Mouse (Mus musculus) layer of hippocampus, adult 9-11 months (tissue): ENCODE measurements around the gene Gpatch3.
A peak's percentile ranks its signal among the peaks of the same experiment; 100 is the strongest.

Experiments used
- DNase-seq: peaks from one replicate; pipeline ENCODE4 v3.0.0; 2022

Gene Gpatch3

DNA sequence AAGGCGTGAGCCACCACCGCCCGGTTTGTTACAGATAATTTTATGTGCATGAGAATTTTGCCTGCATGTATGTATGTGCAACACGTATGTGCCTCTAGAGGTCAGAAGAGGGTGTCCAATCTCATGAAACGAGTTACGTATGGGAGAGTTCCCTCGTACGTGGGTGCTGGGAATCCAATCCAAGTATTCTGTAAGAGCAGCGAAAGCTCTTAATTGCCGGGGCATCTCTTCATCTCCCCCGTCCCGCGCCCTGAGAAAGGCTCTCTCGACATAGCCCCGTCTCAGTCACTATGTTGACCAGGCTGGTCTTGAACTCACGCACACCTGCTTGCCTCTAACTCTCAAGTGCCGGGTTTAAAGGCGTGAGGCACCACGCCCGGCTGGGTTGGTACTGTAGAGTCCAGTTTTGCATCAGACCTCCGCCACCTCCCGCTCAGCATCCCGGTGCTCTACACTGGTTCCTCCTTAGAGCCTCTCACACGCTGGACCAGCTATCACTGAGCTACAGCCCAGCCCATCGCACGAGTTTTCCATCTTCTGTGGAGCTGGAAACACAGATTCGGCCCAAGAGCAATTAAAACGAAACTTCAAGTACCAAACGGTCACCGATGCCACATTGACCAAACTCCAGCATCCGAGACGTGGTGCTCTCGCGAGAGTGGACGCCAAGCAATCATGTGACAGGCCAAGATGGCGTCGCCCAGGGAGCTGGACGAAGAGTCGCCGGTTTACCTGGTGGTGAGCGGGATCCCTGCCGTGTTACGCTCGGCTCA is at the start of gene Gpatch3:
Gpatch3 (plus strand) TSS at position 676 of the 773 bp plus-strand sequence.
- peak; percentile 90 for DNase-seq

DNA sequence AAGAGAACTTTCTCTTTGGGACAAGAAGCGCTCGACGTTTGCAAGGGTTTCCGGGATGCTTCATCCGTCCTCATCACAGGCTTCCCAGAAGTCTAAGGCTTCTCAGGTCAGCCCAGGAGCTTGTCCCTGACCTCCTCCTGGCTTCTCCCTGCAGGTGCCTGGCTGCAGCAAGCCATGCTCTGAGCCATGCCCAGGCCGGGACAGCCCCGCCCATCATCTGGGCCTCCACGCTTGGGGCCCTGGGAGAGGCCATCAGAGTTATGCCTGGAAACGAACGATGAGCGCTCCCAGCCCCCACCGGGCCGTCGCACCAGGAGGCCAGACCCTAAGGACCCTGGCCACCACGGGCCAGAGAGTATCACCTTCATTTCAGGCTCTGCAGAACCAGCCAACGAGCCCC is 46.8 kb upstream of the Gpatch3 start:
- DNase-seq = no peak

DNA sequence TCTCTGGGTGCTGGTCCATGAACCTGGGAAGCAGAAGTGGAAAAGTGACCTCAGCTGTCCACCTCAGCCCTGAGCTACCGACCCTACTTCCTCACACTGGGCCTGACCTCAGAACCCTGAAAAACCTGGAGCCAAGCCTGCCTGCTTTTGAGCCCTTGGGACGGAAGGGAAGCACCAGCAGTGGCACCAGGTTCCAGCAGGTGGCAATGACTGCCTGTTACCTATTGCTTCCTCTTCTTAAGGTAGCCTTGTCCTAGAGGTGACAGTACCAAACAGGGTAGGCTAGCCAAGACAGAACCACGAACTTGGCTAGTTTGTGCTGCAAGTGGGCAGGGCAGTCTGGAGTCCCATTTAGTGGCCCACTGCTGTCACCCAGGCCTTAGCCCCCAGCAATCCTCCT is 41.8 kb upstream of the Gpatch3 start:
- no peak for DNase-seq

DNA sequence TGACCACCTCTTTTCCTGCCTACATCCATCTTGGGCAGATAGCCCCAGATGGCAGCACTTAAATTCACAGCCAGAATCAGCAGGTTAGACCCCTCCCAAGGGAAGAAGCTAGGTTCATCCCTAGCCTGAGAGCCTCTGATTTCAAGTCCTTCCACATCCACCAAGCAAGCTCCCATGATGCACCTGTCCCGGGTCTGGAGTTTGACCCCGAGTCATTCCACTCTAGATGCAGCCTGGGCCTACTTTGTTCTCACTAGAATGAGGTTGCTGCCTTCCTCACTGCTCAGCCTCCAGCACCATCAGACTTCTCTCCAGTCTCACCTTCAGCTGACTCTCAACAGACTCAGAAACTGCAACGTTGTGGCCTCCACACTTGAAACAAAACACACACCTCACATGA is 38.5 kb upstream of the Gpatch3 start:
- no peak for DNase-seq

DNA sequence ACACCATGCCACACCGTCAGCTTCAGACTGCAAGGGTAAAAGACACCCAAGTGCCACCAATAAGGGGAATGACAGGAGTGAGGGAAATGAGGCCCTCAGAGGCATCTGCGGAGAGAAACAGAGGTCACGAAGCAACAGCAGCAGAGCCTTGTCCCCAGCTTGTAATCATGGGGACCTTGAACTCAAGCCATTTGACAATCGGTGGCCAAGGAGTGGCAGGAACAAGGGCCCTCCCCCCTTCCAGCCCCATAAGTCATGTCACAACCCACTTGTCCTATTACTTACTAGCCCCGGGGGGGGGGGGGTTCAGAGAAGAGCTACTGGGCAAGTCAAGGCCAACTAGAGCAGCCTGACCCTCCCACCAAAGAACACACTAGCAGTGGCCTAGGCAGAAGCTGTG is 37.9 kb upstream of the Gpatch3 start:
- no peak for DNase-seq

DNA sequence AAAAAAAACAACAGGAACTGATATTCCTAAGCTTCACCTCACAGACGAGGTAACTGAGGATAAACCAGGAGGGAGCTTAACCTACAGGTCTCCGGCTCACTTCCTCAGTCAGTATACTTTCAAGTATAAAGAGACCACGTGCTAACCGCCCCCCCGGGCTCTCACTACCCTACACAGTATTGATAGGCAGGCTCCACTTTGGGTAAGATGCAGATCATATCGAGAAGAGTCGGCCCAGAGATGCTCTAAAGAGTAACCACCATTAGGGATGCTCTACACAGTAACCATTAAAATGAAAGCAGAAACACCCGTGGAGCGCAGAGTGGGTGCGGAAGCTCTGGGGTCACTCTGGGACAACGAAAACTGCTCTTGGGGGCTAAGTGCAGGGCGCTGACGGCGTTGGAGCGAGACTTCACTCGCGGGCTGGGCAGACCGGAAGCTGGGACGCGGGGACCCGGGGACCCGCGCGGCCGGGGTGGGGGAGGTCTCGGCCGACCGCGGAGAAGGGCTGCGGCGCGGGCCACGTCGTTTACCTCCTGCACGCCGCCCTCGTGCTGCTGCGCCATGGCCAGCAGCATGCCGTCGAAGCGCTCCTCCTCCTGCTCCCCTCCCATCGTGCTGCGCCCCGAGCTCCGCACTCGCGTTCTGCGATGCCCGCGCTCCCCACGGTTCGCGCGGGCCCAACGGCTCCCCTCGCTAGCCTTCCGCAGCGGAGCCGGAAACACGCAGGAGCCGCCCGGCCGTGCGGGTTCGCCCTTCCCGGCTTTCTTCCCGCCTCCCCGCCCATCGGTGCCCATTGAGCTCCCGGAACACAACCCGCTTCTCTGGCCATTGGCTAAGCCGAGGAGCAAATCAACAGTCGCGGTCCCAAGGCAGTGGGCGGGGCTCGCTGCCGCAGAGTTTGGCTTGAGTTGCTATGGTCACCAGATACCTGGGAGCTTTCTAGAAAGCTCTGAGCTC is 29.0 kb upstream of the Gpatch3 start, which contains the start of gene Nudc:
Nudc (minus strand) TSS at position 725 of the 960 bp plus-strand sequence.
- DNase-seq = peak; percentile 95

DNA sequence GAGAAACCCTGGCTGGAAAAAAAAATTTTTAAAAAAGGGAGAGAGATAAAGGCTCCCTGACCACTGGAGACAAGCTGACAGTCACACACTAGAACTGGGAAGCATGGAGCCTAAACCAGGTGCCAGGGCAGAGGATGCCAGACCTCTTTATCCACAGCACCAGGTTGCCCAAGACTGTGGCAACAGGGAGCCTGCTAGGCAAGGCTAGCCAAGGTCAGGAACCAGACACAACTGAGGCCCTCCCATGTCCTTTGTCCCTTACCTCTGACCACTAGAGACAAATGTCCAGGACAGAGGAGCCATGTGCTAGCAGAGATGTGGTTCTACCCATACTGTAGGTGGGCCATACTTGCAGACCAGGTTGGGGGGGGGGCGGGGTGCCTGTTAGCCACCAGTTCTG is 22.5 kb upstream of the Gpatch3 start:
- no peak for DNase-seq

DNA sequence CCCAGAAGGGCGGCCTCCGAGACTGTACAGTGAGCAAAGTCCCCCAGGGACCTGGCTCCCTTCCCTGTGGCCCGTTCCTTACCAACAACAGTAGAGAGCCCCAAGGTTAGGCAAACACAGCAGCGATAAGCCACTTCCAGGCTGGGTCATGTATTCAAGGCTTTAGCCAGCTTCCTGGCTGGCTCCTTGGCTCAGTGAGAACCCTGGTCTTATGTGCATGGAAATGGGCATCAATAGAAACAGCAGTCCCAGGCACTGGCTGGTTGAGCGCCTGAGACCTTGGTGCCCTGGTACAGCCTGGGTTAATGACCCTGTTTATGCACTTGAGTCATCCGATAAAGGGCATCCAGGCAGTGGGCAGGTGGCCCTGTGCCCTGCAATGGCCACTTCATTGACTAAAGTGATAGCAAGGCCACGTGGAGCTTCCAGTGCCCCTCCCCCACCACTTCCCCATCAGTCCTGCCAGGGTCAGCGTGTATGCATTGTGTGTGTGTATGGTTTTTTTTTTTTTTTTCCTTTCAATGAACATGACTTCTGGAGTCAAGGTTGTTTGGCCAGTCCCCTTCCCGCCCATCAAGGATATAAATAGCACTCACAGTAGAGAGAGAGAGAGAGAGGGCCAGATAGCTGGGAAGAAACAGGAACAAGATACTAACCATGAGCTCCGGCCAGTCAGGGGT is 21.6 kb upstream of the Gpatch3 start, which contains the start of gene Nr0b2:
Nr0b2 (plus strand) TSS at position 609 of the 680 bp plus-strand sequence.
- DNase-seq = no peak

DNA sequence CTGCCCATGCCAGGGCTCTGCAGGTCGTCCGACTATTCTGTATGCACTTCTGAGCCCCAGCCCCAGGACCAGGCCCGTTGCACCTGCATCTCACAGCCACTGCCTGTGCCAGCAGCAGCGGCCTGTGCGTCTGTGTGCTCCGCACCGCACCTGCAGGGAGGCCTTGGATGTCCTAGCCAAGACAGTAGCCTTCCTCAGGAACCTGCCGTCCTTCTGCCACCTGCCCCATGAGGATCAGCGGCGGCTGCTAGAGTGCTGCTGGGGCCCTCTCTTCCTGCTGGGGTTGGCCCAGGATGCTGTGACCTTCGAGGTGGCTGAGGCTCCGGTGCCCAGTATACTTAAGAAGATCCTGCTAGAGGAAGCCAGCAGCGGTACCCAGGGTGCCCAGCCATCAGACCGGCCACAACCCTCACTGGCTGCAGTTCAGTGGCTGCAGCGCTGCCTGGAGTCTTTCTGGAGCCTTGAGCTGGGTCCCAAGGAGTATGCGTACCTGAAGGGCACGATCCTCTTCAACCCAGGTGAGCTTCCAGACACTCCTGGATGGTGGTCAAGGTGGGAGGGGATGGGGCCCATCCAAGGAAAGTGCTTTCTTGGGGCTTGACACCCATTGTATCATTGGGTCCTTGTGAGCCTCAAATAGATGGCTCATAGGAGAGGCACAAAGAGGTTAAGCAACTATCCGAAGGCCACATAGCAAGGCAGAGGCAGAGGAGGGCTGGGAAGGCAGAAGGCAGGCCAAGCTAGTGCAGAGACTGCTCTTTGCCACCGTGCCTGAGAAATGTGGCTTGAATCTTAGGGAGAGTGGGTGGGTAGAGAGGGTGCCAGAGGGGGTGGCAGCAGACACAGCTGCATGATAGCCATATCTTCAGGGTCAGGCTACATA is 20.9 kb upstream of the Gpatch3 start:
- DNase-seq = no peak

DNA sequence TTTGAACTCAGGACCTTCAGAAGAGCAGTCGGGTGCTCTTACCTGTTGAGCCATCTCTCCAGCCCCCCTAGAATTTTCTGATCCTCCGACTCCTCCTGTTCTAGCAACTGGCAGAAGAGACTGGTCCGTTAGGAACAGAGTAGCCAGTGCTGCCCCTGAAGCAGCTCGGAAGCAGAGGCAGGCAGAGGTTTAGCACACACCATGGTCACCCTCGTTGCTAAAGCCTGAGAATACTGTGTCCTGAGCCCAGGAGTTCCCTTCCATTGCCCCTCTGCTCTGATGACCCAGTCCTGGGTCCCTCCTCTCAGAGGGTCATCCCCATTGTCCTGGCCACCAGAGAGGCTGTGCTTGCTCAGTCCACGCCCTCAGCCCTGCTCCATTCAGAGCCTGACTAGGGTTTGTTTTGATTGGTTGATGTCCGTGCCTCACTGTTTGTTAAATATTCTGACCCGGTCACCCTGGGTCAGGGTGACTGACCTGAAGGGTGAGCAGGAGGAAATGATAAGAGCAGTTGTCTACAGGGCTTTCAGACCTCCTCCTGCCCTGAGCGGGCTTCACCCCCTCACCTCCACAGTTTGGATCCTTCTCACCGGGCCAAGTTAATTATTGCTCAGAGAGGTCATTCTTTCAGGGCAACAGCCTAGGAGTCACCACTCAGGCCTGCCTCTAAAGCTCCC is 17.4 kb upstream of the Gpatch3 start:
- DNase-seq = no peak

DNA sequence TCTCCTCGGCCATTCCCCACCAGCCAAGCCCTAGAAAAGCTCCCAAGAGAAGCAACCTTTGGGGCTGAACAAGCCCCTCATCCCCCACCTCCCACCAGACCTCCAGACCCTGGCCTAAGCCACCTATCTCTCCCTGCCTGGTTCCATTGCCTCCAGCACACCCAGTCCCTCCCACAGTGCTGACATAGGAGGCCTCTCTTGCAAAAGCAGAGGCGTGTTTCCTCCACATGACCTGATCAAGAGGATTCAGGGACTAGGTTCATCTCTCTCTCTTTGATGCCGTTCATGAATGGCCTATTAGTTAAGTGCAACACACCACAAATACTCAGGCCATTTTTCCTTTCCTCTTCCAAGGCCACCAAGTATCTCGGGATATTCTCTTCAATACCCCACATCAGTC is 14.7 kb upstream of the Gpatch3 start:
- DNase-seq = no peak

DNA sequence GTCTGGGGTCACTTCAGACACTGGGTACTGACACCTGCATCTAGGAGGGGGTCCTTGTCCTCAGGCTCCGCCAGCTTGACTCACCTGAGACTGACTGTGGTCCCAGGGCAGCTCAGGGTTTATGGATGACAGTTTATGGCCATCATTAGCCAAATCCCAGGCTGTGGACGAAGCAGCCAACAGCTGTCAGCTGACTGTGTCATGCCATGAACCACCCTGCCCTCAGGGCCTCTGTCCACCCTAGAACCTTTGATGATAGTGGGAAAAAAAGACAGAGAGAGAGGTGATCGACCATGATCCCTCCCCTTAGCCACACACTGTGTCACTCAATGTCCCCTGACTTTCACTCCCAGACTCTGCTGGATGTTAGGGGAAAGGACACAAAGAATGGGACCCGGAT is 12.9 kb upstream of the Gpatch3 start:
- DNase-seq = no peak

DNA sequence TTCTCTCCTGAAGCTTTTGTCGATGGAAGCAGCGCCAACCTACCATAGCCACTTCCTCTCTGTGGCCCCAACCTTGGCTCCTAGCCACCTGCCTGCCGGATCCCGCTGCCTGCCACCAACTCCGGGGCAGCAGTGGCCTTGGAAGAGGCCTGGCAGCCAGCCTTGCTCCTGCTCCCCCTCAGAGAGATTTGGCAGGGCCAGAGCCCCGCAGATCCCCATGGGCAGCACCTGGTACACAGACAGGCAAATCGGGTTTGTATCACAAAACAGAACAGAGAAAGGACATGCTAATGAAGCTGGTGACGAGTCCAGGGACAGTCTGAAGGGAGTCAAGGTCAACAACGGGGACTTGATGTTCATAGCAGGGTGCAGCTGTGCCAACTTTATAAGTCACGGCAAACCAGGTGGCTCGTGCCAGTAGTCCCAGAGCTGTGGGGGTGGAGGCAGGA is 11.4 kb upstream of the Gpatch3 start:
- DNase-seq = no peak

DNA sequence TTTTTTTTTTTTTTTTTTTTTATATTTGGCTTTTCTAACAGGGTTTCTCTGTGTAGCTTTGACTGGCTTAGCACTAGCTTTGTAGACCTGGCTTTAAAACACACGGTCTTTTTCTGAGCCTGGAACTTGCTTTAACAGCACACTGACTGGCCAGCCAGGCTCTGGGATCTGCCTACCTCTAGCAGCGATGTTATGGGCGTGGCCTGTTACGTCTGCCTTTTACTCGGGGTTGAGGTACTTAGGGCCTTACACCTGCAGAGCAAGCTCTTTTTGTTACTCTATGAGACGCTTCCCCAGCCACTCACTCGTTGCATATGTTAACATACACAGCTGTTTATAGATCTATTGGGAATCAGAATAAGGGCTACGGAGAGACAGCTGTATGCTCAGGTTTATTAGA is 7.3 kb upstream of the Gpatch3 start:
- no peak for DNase-seq

DNA sequence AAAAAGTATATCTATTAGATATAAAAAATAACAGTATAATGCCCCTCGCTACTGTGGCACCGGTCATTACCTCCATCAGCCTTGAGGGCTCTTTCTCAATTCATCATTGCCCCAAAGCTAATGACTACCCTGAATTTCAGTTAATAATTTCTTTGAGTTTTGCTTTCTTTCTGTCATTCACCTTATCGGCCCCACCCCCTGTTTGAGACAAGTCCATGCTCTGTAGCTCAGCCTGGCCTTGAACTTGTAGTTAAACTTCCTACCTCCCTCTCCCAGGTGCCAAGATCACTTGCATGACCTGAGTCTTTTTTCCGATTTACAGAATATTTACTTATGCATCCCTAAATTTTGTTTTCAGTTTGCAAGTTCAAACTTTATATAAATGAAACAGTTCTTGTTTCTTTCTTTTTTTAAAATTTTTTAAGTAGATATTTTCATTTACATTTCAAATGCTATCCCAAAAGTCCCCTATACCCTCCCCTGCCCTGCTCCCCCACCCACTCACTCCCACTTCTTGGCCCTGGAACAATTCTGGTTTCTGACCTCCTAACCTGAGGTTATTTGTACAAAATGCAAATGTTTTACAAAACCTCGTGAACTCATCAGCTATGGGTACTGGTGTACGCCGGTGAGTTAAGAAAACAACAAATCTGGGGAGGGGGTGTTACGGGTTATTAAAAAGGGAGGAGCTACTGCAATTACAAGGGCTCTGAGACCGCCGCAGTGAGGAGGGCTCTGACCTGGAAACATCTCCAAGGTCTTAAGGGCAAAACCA is 5.1 kb upstream of the Gpatch3 start:
- DNase-seq = no peak

DNA sequence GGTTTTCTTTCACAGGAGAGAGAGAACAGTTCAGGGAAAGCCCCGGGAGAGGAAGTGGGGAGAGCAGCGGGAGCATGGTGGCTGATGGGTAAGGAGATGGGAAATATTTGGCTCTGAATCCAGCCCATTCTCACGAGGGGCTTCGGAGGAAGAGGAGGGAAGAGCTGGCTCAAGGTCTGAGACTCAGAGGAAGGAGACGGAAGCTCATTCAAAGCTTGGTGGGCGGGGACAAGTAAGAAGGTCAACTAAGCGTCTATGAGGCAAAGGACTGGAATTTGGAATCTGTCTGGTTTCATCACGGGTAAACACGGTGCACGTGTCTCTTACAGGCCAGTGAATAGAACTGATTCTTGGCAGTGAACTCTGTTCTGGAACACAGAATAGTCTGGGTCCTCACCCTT is 4.5 kb upstream of the Gpatch3 start:
- DNase-seq = no peak

DNA sequence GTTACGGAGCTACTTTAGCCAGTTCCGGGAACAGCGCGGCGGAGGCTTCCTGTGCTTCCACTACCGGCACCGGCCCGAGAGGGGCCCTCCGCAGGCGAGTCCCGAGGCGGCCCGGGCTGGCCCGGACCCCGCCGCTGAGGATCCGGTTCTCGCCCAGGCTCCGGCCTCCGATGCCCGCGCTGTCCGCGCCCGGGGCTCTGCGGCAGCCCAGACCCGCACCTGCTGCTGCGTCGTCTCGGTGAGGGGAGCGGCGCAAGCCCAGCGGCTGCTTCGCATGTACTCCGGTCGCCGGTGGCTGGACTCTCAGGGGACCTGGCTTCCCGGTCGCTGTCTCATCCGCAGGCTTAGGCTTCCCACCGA is 278 bp downstream of the Gpatch3 start:
- no peak for DNase-seq

DNA sequence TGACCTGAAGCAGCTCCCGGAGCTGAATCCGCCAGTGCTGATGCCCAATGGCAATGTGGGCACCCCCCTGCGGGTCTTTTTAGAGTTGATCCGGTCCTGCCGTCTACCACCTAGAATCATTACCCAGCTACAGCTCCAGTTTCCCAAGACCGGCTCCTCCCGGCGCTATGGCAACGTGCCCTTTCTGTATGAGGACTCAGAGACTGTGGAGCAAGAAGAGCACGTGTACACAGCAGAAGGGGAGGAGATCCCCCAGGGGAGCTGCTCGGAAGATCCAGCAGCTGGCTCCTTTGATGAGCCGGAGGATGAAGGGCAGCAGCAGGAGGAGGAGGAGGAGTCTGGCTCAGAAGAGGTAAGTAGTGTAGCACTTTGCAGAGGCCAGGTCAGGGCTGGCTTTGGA is 3.4 kb downstream of the Gpatch3 start:
- DNase-seq = no peak

DNA sequence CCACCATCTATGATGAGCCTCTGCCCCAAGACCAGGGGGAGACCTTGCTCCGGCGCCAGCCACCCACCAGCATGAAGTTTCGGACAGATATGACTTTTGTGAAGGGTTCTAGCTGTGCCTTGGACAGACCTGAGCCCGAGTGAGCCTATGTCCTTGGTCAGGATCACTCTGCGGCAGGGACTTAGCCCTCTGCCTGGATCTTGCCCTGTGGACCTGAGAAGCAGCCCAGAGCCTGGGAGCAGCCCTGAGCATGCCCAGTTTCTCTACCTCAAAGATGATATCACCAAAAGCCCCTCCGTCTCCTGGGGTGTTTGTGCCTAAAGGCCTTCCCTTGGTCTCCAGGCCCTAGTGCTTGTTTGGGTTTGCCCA is 9.1 kb downstream of the Gpatch3 start:
- DNase-seq = no peak

DNA sequence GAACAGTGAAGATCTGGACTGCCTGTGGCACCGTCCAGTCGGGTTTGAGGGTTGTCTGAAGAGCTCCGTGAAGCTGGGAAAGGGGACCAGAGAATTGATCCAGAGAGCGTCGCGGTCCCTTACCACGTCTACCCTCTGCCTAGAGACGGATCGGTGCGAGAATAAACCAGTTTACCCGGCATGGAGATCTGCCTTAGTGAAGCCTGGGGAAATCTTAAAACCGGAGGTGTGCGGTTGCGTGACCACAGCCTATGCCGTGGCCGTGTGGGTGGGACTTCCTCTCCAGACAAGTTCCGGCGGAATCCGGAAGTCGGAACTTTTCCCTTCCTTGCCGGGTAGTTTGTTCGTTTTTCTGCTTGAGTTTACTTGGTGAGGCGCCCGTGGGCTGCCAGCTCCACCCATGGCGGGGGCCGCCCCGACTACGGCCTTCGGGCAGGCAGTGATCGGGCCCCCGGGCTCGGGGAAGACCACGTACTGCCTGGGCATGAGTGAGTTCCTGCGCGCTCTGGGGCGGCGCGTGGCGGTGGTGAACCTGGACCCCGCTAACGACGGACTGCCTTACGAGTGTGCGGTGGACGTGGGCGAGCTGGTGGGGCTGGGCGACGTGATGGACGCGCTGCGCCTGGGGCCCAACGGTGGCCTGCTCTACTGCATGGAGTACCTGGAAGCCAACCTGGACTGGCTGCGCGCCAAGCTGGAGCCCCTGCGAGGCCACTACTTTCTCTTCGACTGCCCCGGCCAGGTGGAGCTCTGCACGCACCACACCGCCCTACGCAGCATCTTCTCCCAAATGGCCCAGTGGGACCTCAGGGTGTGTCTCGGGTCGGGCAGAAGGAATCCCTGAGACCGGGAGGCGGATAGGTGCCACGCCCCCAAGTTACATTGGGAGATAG is 9.8 kb downstream of the Gpatch3 start, which contains the start of gene Gpn2:
Gpn2 (plus strand) TSS at position 304 of the 893 bp plus-strand sequence.
- DNase-seq = peak; percentile 88
